Mouse (Mus musculus) ES-Bruce4 (cell line): ENCODE measurements around the gene Rimbp3.

Source experiments
- CTCF ChIP-seq: IDR thresholded peaks from one replicate; pipeline ENCODE4 v1.8.1; 2011; ENCODE audit warnings: low read depth, low read length
- EP300 ChIP-seq: IDR thresholded peaks from 2 replicates; pipeline ENCODE4 v1.6.1; 2011; ENCODE audit warnings: low read depth, low read length; ENCODE audit not compliant: insufficient read depth
- POLR2A ChIP-seq: IDR thresholded peaks from one replicate; pipeline ENCODE4 v1.8.1; 2011; ENCODE audit warnings: low read length; ENCODE audit not compliant: insufficient read depth

DNA sequence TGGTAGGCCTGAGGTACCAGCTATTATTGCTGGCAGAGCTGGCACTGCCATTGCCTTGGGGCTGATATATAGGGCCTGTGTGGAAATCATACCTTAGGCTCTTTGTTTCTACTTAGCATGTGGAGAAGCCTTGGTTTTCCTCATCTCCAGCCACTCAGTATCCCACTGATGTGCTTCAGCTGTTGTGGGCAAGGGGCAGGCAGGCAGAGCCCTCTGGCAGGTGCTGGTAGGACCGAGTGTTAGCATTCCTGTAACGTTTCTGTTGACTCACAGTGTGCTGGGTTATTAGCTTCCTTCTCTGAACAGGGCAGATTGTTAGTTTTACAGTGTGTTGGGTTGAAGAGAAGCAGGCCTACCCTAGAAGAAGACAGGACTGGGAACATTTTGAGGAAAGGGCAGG lies 46.9 kb downstream of the Rimbp3 start:
- TF ChIP-seq CTCF (no peak), POLR2A (no peak), EP300 (no peak)
